Mouse (Mus musculus): ENCODE measurements around the gene Nme3. TPM values are rescaled to one million over a fixed set of nuclear protein-coding genes. Genes with fewer than 3 reads are reported as not detected.
A peak's percentile ranks its signal among the peaks of the same experiment; 100 is the strongest.

Gene Nme3
- polyA plus RNA-seq, 1 experiment from 2014 or later: 86.0 TPM

DNA sequence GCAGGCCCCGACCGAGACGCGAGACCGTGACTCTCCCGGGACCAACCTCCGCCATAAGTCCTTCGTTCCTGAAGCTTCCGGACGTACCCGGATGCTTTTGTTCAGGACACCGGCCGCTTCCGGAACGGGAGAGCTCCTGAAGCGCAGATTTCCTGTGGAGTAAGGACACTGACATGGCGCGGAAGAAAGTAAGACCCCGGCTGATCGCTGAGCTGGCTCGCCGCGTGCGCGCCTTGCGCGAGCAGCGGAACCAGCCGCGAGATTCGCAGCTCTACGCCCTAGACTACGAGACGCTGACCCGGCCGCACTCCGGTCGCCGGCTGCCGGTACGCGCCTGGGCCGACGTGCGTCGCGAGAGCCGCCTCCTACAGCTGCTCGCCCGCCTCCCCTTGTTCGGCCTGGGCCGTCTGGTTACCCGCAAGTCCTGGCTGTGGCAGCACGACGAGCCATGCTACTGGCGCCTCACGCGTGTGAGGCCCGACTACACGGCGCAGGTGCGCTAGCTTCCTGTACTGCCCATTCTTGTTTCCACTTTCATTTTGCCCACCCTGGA, 1.2 kb upstream of the Nme3 start, which contains the start of the genes Eme2 and Mrps34:
Gene Eme2, minus strand, starts transcription at position 93 of the 553 bp plus-strand sequence.
Gene Mrps34, plus strand, starts transcription at position 122 of the 553 bp plus-strand sequence.
- H3K9me3 ChIP-seq: no peaks in the 10 kb centered on the region
- H3K27ac ChIP-seq (replicated peaks): peak within 1 kb of the TSS; percentile 88
- peak within 1 kb of the TSS; percentile 100 for H3K4me2 ChIP-seq
- H3K27me3 ChIP-seq: no peaks in the 10 kb centered on the region
- peaks cover 67% of the 10 kb centered on the region for H3K36me3 ChIP-seq
- H3K4me3 ChIP-seq: peak within 1 kb of the TSS; percentile 85
- under 1% methylated on average over 62 of the region's 62 CpGs for WGBS
- peak; percentile 36; the same call in 1 of the 2 replicates for ATAC-seq (ENCODE audit: low read depth)
- peaks cover 52% of the 10 kb centered on the region for H3K4me1 ChIP-seq (replicated peaks)
- peak within 1 kb of the TSS; percentile 95 for H3K9ac ChIP-seq

GRCm38 (mm10) chr17:24895571-24896240, 594 bp upstream of the Nme3 start:
- no peaks in the 10 kb centered on the region for H3K27me3 ChIP-seq
- peak overlapping the region; percentile 85 for H3K4me3 ChIP-seq
- ATAC-seq (ENCODE audit: low read depth): 0 out of 2 replicates have a peak, but pooled peaks have one; percentile 10
- 8% methylated on average over 23 of the region's 23 CpGs for WGBS
- H3K9ac ChIP-seq: peak overlapping the region; percentile 95
- peak overlapping the region; percentile 88 for H3K27ac ChIP-seq (replicated peaks)
- H3K4me1 ChIP-seq (replicated peaks): peaks cover 52% of the 10 kb centered on the region
- peaks cover 67% of the 10 kb centered on the region for H3K36me3 ChIP-seq
- H3K4me2 ChIP-seq: peak overlapping the region; percentile 100
- H3K9me3 ChIP-seq: no peaks in the 10 kb centered on the region

GRCm38 (mm10) chr17:24896993-24897269, 631 bp downstream of the Nme3 start:
- peak; percentile 1; the same call in 1 of the 2 replicates for ATAC-seq (ENCODE audit: low read depth)

GRCm38 (mm10) chr17:24897600-24897999, 1.3 kb downstream of the Nme3 start:
- no peak overlapping the region for H3K27ac ChIP-seq (replicated peaks)
- no peaks in the 10 kb centered on the region for H3K27me3 ChIP-seq
- ATAC-seq (ENCODE audit: low read depth): no peak

More at GRCm38 (mm10) chr17:24896993-24897269, 631 bp downstream of the Nme3 start:
- H3K4me2 ChIP-seq: peak overlapping the region; percentile 100
- H3K27ac ChIP-seq (replicated peaks): peak overlapping the region; percentile 88
- H3K9me3 ChIP-seq: no peaks in the 10 kb centered on the region
- H3K4me3 ChIP-seq: peak overlapping the region; percentile 85
- peaks cover 52% of the 10 kb centered on the region for H3K4me1 ChIP-seq (replicated peaks)
- no peaks in the 10 kb centered on the region for H3K27me3 ChIP-seq
- 34% methylated on average over 11 of the region's 11 CpGs for WGBS
- H3K9ac ChIP-seq: peak overlapping the region; percentile 95
- H3K36me3 ChIP-seq: peaks cover 67% of the 10 kb centered on the region

DNA sequence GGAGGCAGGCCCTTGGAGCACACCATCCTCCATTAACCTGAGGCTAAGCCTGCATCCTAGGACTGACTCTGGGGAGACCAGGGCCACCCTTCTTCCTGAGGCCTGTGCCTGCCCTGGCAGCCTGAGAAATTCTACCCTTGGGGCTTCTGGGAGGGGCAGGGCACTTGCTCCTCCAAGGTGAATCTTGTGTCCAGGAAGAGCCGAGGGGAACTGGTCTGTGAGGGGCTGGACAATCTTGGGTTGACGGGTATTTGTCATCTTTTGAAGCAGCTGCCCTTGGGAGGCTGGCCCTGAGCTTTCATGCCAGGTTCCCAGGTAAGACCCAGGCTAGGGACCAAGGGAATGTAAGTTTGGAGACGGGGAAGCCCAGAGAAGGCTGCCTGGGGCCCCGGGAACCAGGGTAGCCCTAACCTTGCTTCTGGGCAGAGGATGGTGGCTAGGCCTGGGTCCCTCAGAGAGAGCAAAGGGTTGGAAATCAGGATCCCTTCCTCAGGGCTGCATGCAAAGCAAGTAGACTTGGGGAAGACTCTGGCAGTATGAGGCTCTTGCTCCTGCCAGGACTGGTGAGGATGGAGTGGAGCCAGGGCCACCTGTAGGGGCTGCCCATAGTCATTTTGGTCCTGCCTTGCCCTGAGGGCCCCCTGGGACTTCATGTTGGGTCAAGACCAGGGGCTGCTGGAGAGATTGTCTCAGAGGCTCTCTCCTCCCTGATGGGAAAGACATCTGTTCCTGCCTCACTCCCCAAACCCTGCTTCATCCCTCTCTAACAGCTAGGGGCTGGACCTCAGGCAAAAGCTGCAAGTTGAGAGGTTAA, 1.9 kb downstream of the Nme3 start:
- WGBS: 88% methylated on average over 4 of the region's 4 CpGs

More at GRCm38 (mm10) chr17:24897600-24897999, 1.3 kb downstream of the Nme3 start:
- H3K4me1 ChIP-seq (replicated peaks): peaks cover 52% of the 10 kb centered on the region
- WGBS: 80% methylated on average over 4 of the region's 4 CpGs
- peak overlapping the region; percentile 100 for H3K4me2 ChIP-seq
- peak overlapping the region; percentile 95 for H3K9ac ChIP-seq
- no peaks in the 10 kb centered on the region for H3K9me3 ChIP-seq
- H3K36me3 ChIP-seq: peaks cover 67% of the 10 kb centered on the region
- H3K4me3 ChIP-seq: peak overlapping the region; percentile 85

DNA sequence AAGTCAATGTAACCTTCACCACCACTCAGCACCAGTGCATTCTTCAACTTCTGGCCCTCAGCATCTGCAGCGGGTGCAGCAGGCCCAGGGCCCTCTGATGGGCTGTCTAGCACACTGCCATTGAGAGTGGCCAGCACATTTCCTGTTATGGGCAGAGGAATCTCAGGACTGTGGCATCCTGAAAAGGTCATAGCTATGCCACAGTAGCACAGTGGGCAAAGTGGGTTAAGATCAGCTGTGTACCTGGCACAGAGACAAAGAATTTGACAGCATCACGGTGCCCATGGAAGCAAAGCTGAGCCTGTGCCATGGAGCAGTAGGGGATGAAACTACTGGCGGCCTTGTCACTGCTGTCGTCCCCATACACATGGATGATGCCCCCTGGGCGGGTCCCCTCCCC, 2.9 kb downstream of the Nme3 start:
- Histone ChIP-seq H3K4me2 (no peak overlapping the region), H3K27me3 (no peaks in the 10 kb centered on the region), H3K4me3 (no peak overlapping the region), H3K9me3 (no peaks in the 10 kb centered on the region), H3K36me3 (peaks cover 72% of the 10 kb centered on the region), H3K9ac (no peak overlapping the region), H3K27ac (replicated peaks) (no peak overlapping the region), H3K4me1 (replicated peaks) (peaks cover 38% of the 10 kb centered on the region)
- WGBS: 90% methylated on average over 5 of the region's 5 CpGs
- no peak for ATAC-seq (ENCODE audit: low read depth)

More for the DNA sequence above, 1.9 kb downstream of the Nme3 start:
- peak overlapping the region; percentile 85; the same call in 1 of the 2 replicates for H3K4me3 ChIP-seq
- no peaks in the 10 kb centered on the region for H3K9me3 ChIP-seq
- H3K27me3 ChIP-seq: no peaks in the 10 kb centered on the region
- ATAC-seq (ENCODE audit: low read depth): no peak
- H3K27ac ChIP-seq (replicated peaks): no peak overlapping the region
- peak overlapping the region; percentile 100 for H3K4me2 ChIP-seq
- peak overlapping the region; percentile 95 for H3K9ac ChIP-seq
- H3K36me3 ChIP-seq: peaks cover 67% of the 10 kb centered on the region
- H3K4me1 ChIP-seq (replicated peaks): peaks cover 47% of the 10 kb centered on the region

DNA sequence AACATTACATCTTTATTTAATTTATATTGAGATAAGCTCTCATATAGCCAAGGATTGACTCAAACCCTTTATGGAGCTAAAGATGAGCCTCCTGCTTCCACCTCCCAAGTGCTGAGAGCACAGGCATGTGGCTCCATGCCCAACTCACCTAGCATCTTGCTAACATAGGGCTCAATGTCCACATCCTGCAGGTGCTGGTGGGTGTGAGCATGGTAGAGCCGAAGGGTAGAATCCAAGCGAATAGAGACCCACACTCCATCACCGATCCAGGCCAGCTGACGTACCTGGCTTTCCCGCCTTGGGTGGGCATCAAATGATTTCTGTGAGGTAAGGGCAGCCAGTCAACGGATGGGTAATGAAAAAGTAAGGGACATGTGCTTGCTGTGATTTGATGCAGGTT, 3.7 kb downstream of the Nme3 start:
- H3K27me3 ChIP-seq: no peaks in the 10 kb centered on the region
- H3K9me3 ChIP-seq: no peaks in the 10 kb centered on the region
- no peak overlapping the region for H3K4me2 ChIP-seq
- H3K4me3 ChIP-seq: no peak overlapping the region
- H3K4me1 ChIP-seq (replicated peaks): peaks cover 33% of the 10 kb centered on the region
- WGBS: 94% methylated on average over 6 of the region's 6 CpGs
- no peak overlapping the region for H3K27ac ChIP-seq (replicated peaks)
- peaks cover 80% of the 10 kb centered on the region for H3K36me3 ChIP-seq
- H3K9ac ChIP-seq: no peak overlapping the region
- ATAC-seq (ENCODE audit: low read depth): no peak

DNA sequence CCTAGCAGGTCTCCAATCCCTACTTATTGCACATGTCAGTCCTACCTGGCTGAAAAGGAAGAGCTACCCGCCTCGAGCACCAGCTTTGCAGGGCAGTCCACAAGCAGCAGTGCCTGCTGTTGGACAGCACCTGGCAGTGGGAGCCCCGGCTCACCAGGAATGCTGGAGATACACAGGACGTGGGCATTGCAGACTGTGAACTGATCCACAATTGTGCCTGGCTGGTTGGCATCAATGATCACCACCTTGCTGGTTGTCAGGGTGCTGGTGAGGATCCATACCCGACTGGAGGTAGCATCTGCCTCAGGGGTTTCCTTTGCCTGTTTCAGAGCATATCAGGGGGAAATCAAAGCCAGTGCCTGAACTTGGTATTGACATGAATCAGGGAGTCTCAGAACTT, 5.8 kb downstream of the Nme3 start:
- WGBS: 95% methylated on average over 5 of the region's 5 CpGs
- peaks cover 15% of the 10 kb centered on the region for H3K4me1 ChIP-seq (replicated peaks)

GRCm38 (mm10) chr17:24902671-24903474, 6.6 kb downstream of the Nme3 start:
- no peak for ATAC-seq (ENCODE audit: low read depth)
- Histone ChIP-seq H3K27me3 (no peaks in the 10 kb centered on the region), H3K4me1 (replicated peaks) (peaks cover 8% of the 10 kb centered on the region), H3K36me3 (peaks cover 100% of the 10 kb centered on the region), H3K9me3 (no peaks in the 10 kb centered on the region), H3K4me2 (no peak overlapping the region), H3K27ac (replicated peaks) (no peak overlapping the region), H3K4me3 (no peak overlapping the region), H3K9ac (no peak overlapping the region)
- 69% methylated on average over 9 of the region's 9 CpGs for WGBS

More for the DNA sequence above, 5.8 kb downstream of the Nme3 start:
- H3K4me3 ChIP-seq: no peak overlapping the region
- ATAC-seq (ENCODE audit: low read depth): no peak
- H3K9ac ChIP-seq: no peak overlapping the region
- no peak overlapping the region for H3K4me2 ChIP-seq
- H3K27ac ChIP-seq (replicated peaks): no peak overlapping the region
- H3K36me3 ChIP-seq: peaks cover 100% of the 10 kb centered on the region
- H3K27me3 ChIP-seq: no peaks in the 10 kb centered on the region
- H3K9me3 ChIP-seq: no peaks in the 10 kb centered on the region

DNA sequence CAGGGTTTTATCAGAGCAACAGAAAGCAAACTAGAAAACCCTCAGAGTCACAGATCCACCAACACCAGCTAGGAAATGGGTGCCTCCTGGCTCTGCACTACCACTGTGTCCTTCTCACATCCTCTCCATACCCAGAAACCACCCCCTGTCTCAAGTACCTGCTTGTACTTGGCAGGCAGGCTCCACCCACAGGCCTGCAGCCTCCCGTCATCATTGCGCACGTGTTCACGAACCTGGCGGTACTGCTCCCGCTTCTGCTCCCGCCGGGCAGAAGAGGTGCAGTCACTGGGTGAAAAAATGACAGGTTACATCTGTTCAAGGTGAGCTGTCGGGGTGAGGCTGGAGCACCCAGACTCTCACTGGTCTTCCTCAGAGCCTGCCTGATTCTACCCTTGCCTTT, 7.5 kb downstream of the Nme3 start:
- 97% methylated on average over 9 of the region's 9 CpGs for WGBS
- Histone ChIP-seq H3K4me3 (no peak overlapping the region), H3K4me1 (replicated peaks) (no peaks in the 10 kb centered on the region), H3K9me3 (no peaks in the 10 kb centered on the region), H3K9ac (no peak overlapping the region), H3K36me3 (peaks cover 100% of the 10 kb centered on the region), H3K27ac (replicated peaks) (no peak overlapping the region), H3K4me2 (no peak overlapping the region), H3K27me3 (no peaks in the 10 kb centered on the region)
- ATAC-seq (ENCODE audit: low read depth): no peak

DNA sequence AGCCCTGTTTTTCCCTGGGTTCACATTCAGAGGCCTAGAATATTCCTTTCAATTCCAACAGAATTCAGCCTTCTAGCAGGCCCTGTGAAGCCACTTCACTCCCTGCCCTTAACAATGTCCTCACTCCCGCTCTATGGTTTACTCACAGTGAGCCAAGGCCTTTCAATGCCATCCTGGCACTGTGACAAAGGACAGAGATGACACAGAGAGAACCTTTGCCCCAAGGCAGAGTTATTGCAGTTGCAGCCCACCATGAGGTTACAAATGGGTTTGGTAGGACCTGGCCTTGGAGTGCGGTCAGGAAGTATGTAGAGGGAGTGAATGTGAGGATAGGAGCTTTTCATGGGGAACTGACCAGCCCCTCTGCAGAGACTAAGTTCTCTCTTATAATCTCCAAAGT, 11.3 kb downstream of the Nme3 start:
- WGBS: 96% methylated on average over 2 of the region's 2 CpGs
- H3K4me2 ChIP-seq: no peak overlapping the region
- no peaks in the 10 kb centered on the region for H3K9me3 ChIP-seq
- no peak overlapping the region for H3K4me3 ChIP-seq
- no peak for ATAC-seq (ENCODE audit: low read depth)
- H3K9ac ChIP-seq: no peak overlapping the region
- H3K27ac ChIP-seq (replicated peaks): no peak overlapping the region
- H3K27me3 ChIP-seq: no peaks in the 10 kb centered on the region
- peaks cover 100% of the 10 kb centered on the region for H3K36me3 ChIP-seq
- H3K4me1 ChIP-seq (replicated peaks): no peaks in the 10 kb centered on the region

Measured in neural tube, embryonic 13.5 days (tissue).